Mouse (Mus musculus) hindbrain, embryonic 13.5 days (tissue): ENCODE results near the gene Fgfr1op2. TPM values are rescaled to one million over a fixed set of nuclear protein-coding genes. Genes with fewer than 3 reads are reported as not detected.

Source experiments
- polyA plus RNA-seq: library from polyadenylated mRNA; unstranded; fragments of >200 nt; fragmentation: Nextera tagmentation; extraction: Ambion mirVana; gene quantifications from 2 replicates; pipeline ENCODE4 v1.2.1, GENCODE M21; 2015

Gene Fgfr1op2
- polyA plus RNA-seq, 1 experiment from 2014 or later = 48.7 TPM

Other genes starting within 250 kb of the Fgfr1op2 start
- gene Itpr2, start 75.0 kb upstream of the Fgfr1op2 start, polyA plus RNA-seq = 5.5 and 7.0 TPM in 2 replicates
- 60.4 and 60.8 TPM in 2 replicates for gene Ints13, start 632 bp downstream of the Fgfr1op2 start, polyA plus RNA-seq
- gene Med21, start 65.3 kb downstream of the Fgfr1op2 start, polyA plus RNA-seq = 113 and 119 TPM in 2 replicates
- 29.8 and 30.1 TPM in 2 replicates for gene Tm7sf3, start 65.6 kb downstream of the Fgfr1op2 start, polyA plus RNA-seq
- 15.9 and 17.5 TPM in 2 replicates for gene Stk38l, start 147.8 kb downstream of the Fgfr1op2 start, polyA plus RNA-seq
- 2.1 and 3.4 TPM in 2 replicates for gene Arntl2, start 218.9 kb downstream of the Fgfr1op2 start, polyA plus RNA-seq